Mouse (Mus musculus) liver, postnatal 0 days (tissue): ENCODE measurements around the gene Eid1.

ENCODE experiments used
- CTCF ChIP-seq: sonication (generic); IDR thresholded peaks from 2 replicates; pipeline ENCODE4 v1.5.1; 2016; ENCODE audit warnings: antibody characterized with exemption, low read depth
- EP300 ChIP-seq: IDR thresholded peaks from 2 replicates; pipeline ENCODE4 v1.6.1; 2016; ENCODE audit warnings: antibody characterized with exemption, low read depth, mild to moderate bottlenecking

DNA sequence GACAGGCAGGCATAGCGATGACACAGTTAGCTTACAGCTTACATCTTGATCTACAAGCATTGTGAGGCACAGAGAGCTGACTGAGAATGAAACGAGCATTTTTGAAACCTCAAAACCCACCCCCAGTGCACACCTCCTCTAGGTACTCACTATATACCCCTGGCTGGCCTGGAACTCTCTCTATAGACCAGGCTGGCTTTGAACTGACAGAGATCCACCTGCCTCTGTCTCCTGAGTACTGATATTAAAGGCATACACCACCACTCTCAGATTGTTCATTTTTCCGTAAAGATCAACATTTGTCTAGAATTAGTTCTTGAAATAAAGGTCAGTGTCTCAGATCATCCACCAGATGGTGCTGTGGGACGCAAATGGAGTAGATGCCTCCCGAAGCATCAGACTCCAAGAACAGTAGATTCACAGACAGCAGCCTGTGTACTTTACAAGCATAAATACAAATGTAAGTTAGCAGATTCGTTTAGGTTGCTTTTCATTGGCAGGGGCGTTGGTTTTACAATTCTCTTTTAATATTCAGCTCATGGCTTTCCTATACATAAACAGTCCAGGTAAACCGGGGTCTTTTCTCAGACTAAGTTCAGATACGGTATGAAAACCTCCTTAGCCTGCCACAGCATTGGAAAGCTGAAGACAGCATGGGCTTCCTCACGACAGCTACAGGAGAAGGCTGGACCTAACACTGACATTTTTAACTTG, 12.9 kb upstream of the Eid1 start:
- TF ChIP-seq EP300 (no peak), CTCF (peak; percentile 97)
